Mouse (Mus musculus) gastrocnemius, postnatal 14 days (tissue): ENCODE measurements around the gene Cap2. TPM values are rescaled to one million over a fixed set of nuclear protein-coding genes. Genes with fewer than 3 reads are reported as not detected.
A peak's percentile ranks its signal among the peaks of the same experiment; 100 is the strongest.

Source experiments
- DNase-seq: peaks from one replicate; pipeline ENCODE4 v3.0.0; 2021; ENCODE audit warnings: mixed read lengths
- intact Hi-C: fragments of 180-260 bp; cut with DNase I; formaldehyde crosslinking; loops from one replicate; pipeline ENCODE4 v1.15.1; 2025; ENCODE audit warnings: low total_unique reads
- total RNA-seq, 2 experiments: library from RNA; stranded (reverse); gene quantifications; 2 replicates each; pipeline ENCODE4 v1.2.3; 2021

Gene Cap2
- total RNA-seq, 2 experiments from 2014 or later = 241 to 245 TPM

- peak; percentile 26 for DNase-seq
- intact Hi-C loops = no loop called here
Observed at GRCm38 (mm10) chr13:46616673-46617362, 115.2 kb downstream of the Cap2 start.

- peak; percentile 67 for DNase-seq
- intact Hi-C loops = no loop called here
Observed at GRCm38 (mm10) chr13:46619633-46620032, 118.0 kb downstream of the Cap2 start.

- intact Hi-C loops = no loop called here
- no peak for DNase-seq
Observed at GRCm38 (mm10) chr13:46620964-46621757, 119.5 kb downstream of the Cap2 start.

- DNase-seq = no peak
- intact Hi-C loops = no loop called here
Observed at GRCm38 (mm10) chr13:46626608-46627007, 125.0 kb downstream of the Cap2 start.

- intact Hi-C loops = no loop called here
- peak; percentile 42 for DNase-seq
Observed at GRCm38 (mm10) chr13:46627841-46628240, 126.2 kb downstream of the Cap2 start.

GRCm38 (mm10) chr13:46629391-46629790 is 127.7 kb downstream of the Cap2 start:
- intact Hi-C loops = no loop called here

GRCm38 (mm10) chr13:46632796-46633195 is 131.1 kb downstream of the Cap2 start:
- intact Hi-C loops = no loop called here
- DNase-seq = no peak

More at GRCm38 (mm10) chr13:46629391-46629790, 127.7 kb downstream of the Cap2 start:
- no peak for DNase-seq

- intact Hi-C loops = no loop called here
- no peak for DNase-seq
Observed at GRCm38 (mm10) chr13:46633320-46634132, 131.9 kb downstream of the Cap2 start.

- intact Hi-C loops = no loop called here
- no peak for DNase-seq
Observed at GRCm38 (mm10) chr13:46634133-46634488, 132.5 kb downstream of the Cap2 start.

GRCm38 (mm10) chr13:46640608-46641468 is 139.2 kb downstream of the Cap2 start:
- intact Hi-C loops = no loop called here
- DNase-seq = no peak

- intact Hi-C loops = no loop called here
- no peak for DNase-seq
Observed at GRCm38 (mm10) chr13:46642318-46642717, 140.7 kb downstream of the Cap2 start.

GRCm38 (mm10) chr13:46644175-46644574 is 142.5 kb downstream of the Cap2 start:
- intact Hi-C loops = no loop called here
- no peak for DNase-seq

- intact Hi-C loops = no loop called here
- no peak for DNase-seq
Observed at GRCm38 (mm10) chr13:46645476-46645875, 143.8 kb downstream of the Cap2 start.

- intact Hi-C loops = no loop called here
Observed at GRCm38 (mm10) chr13:46651853-46652252, 150.2 kb downstream of the Cap2 start.

GRCm38 (mm10) chr13:46652671-46653070 is 151.0 kb downstream of the Cap2 start:
- intact Hi-C loops = no loop called here
- DNase-seq = no peak

More at GRCm38 (mm10) chr13:46651853-46652252, 150.2 kb downstream of the Cap2 start:
- no peak for DNase-seq

- intact Hi-C loops = no loop called here
- no peak for DNase-seq
Observed at GRCm38 (mm10) chr13:46653671-46654070, 152.0 kb downstream of the Cap2 start.

- no peak for DNase-seq
- intact Hi-C loops = no loop called here
Observed at GRCm38 (mm10) chr13:46654566-46654965, 152.9 kb downstream of the Cap2 start.

GRCm38 (mm10) chr13:46659211-46659610 is 157.6 kb downstream of the Cap2 start:
- no peak for DNase-seq
- intact Hi-C loops = no loop called here

- intact Hi-C loops = loop anchor here (5.0 kb wide), 1 partner anchor 351 kb away; no protein-coding TSS in a partner anchor
- DNase-seq = no peak
Observed at GRCm38 (mm10) chr13:46663461-46663964, 161.9 kb downstream of the Cap2 start.
